Mouse (Mus musculus) heart, embryonic 16.5 days (tissue): ENCODE measurements around the gene Socs2. TPM values are rescaled to one million over a fixed set of nuclear protein-coding genes. Genes with fewer than 3 reads are reported as not detected.

Experiments used
- ATAC-seq: fragments of 200-750 bp; cut with Nextera tagmentation; replicated peaks from 2 replicates; pipeline ENCODE4 v1.8.0; 2017; ENCODE audit warnings: moderate number of reproducible peaks; ENCODE audit not compliant: insufficient read depth, low FRiP score; ENCODE audit errors: extremely low read depth
- H3K27ac ChIP-seq: fragments of 300-500 bp; sonication (generic); 2 replicates; pipeline ENCODE4 v1.5.1; 2014; ENCODE audit warnings: mild to moderate bottlenecking, low read length, control low read depth, moderate library complexity
- H3K27me3 ChIP-seq: fragments of 300-500 bp; sonication (generic); 2 replicates; pipeline ENCODE4 v1.6.1; 2014; ENCODE audit warnings: low read length, mixed read lengths; ENCODE audit not compliant: control insufficient read depth, insufficient read depth
- H3K36me3 ChIP-seq: fragments of 300-500 bp; sonication (generic); 2 replicates; pipeline ENCODE4 v1.6.1; 2014; ENCODE audit not compliant: control insufficient read depth, insufficient read depth
- H3K4me1 ChIP-seq: fragments of 300-500 bp; sonication (generic); 2 replicates; pipeline ENCODE4 v1.6.1; 2014; ENCODE audit warnings: low read length, mixed read lengths; ENCODE audit not compliant: control insufficient read depth, insufficient read depth
- H3K4me2 ChIP-seq: fragments of 300-500 bp; sonication (generic); 2 replicates; pipeline ENCODE4 v1.6.1; 2014; ENCODE audit warnings: low read depth, mild to moderate bottlenecking, control low read depth, low read length
- H3K4me3 ChIP-seq: fragments of 300-500 bp; sonication (generic); 2 replicates; pipeline ENCODE4 v1.5.1; 2014; ENCODE audit warnings: mild to moderate bottlenecking, control low read depth, low read length
- H3K9ac ChIP-seq: fragments of 300-500 bp; sonication (generic); 2 replicates; pipeline ENCODE4 v1.6.1; 2014; ENCODE audit warnings: low read length, control low read depth
- H3K9me3 ChIP-seq: fragments of 300-500 bp; sonication (generic); replicated peaks from 2 replicates; pipeline ENCODE4 v1.6.1; 2016; ENCODE audit warnings: low read length; ENCODE audit not compliant: control insufficient read depth
- WGBS: fragments of 180-500 bp; shearing (Covaris S2); extraction: QIAGEN DNeasy Blood & Tissue Kit; methylation state at CpG from one replicate; pipeline ENCODE4 v1.1.7; 2014; 5-methylcytosine and 5-hydroxymethylcytosine counted together
- polyA plus RNA-seq: library from polyadenylated mRNA; unstranded; fragments of >200 nt; fragmentation: Nextera tagmentation; extraction: Ambion mirVana; gene quantifications from 2 replicates; pipeline ENCODE4 v1.2.1, GENCODE M21; 2015

Gene Socs2
- polyA plus RNA-seq, result 33.9 and 40.8 TPM in 2 replicates

GRCm38 (mm10) chr10:95416685-95417495 lies at the start of gene Socs2:
TSS of gene Socs2 (minus strand) at chr10:95417180.
- peak; percentile 83 for ATAC-seq
- no peaks in the 10 kb centered on the region for H3K9me3 ChIP-seq
- peaks cover 8% of the 10 kb centered on the region for H3K4me1 ChIP-seq
- under 1% methylated on average over 66 of the region's 66 CpGs for WGBS
- peak within 1 kb of the TSS; percentile 72 for H3K9ac ChIP-seq
- no peaks in the 10 kb centered on the region for H3K27me3 ChIP-seq
- H3K4me3 ChIP-seq, result peak within 1 kb of the TSS; percentile 63
- no peaks in the 10 kb centered on the region; the same call in 1 of the 2 replicates for H3K36me3 ChIP-seq
- peak within 1 kb of the TSS; percentile 89 for H3K4me2 ChIP-seq
- peak within 1 kb of the TSS; percentile 76 for H3K27ac ChIP-seq

- Histone ChIP-seq H3K27me3 (no peaks in the 10 kb centered on the region), H3K9ac (no peak overlapping the region), H3K4me2 (no peak overlapping the region), H3K27ac (no peak overlapping the region), H3K9me3 (no peaks in the 10 kb centered on the region), H3K4me1 (no peaks in the 10 kb centered on the region), H3K4me3 (no peak overlapping the region), H3K36me3 (no peaks in the 10 kb centered on the region)
- WGBS, result 27% methylated on average over 4 of the region's 4 CpGs
- ATAC-seq, result no peak
These were observed 48.5 kb upstream of the Socs2 start for GRCm38 (mm10) chr10:95465485-95465896.

- H3K36me3 ChIP-seq, result no peaks in the 10 kb centered on the region
- H3K4me2 ChIP-seq, result no peak overlapping the region
- H3K9me3 ChIP-seq, result no peaks in the 10 kb centered on the region
- H3K27ac ChIP-seq, result no peak overlapping the region
- 76% methylated on average over 6 of the region's 6 CpGs for WGBS
- no peak overlapping the region for H3K4me3 ChIP-seq
- no peak for ATAC-seq
- H3K9ac ChIP-seq, result no peak overlapping the region
- H3K27me3 ChIP-seq, result no peaks in the 10 kb centered on the region
- no peaks in the 10 kb centered on the region for H3K4me1 ChIP-seq
These were observed 47.5 kb upstream of the Socs2 start for GRCm38 (mm10) chr10:95464527-95464926.

GRCm38 (mm10) chr10:95462231-95462630 lies 45.3 kb upstream of the Socs2 start:
- H3K36me3 ChIP-seq, result no peaks in the 10 kb centered on the region
- H3K4me1 ChIP-seq, result no peaks in the 10 kb centered on the region
- H3K27ac ChIP-seq, result no peak overlapping the region
- no peak for ATAC-seq
- H3K4me3 ChIP-seq, result no peak overlapping the region
- H3K27me3 ChIP-seq, result no peaks in the 10 kb centered on the region
- H3K9me3 ChIP-seq, result no peaks in the 10 kb centered on the region
- no peak overlapping the region for H3K9ac ChIP-seq
- H3K4me2 ChIP-seq, result no peak overlapping the region
- WGBS, result 55% methylated on average over 1 of the region's 1 CpGs

- no peak overlapping the region for H3K27ac ChIP-seq
- H3K9ac ChIP-seq, result no peak overlapping the region
- H3K4me1 ChIP-seq, result no peaks in the 10 kb centered on the region
- no peak overlapping the region for H3K4me3 ChIP-seq
- no peak for ATAC-seq
- H3K4me2 ChIP-seq, result no peak overlapping the region
- no peaks in the 10 kb centered on the region for H3K36me3 ChIP-seq
- no peaks in the 10 kb centered on the region for H3K9me3 ChIP-seq
- no peaks in the 10 kb centered on the region for H3K27me3 ChIP-seq
- WGBS, result 65% methylated on average over 4 of the region's 4 CpGs
These were observed 44.1 kb upstream of the Socs2 start for GRCm38 (mm10) chr10:95461053-95461553.

- Histone ChIP-seq H3K27ac (no peak overlapping the region), H3K4me3 (no peak overlapping the region), H3K9me3 (no peaks in the 10 kb centered on the region), H3K4me1 (no peaks in the 10 kb centered on the region), H3K36me3 (no peaks in the 10 kb centered on the region), H3K4me2 (no peak overlapping the region), H3K27me3 (no peaks in the 10 kb centered on the region), H3K9ac (no peak overlapping the region)
- ATAC-seq, result no peak
- WGBS, result 71% methylated on average over 9 of the region's 9 CpGs
These were observed 41.2 kb upstream of the Socs2 start for GRCm38 (mm10) chr10:95458050-95458806.

GRCm38 (mm10) chr10:95457367-95458049 lies 40.5 kb upstream of the Socs2 start:
- H3K27ac ChIP-seq, result no peak overlapping the region
- 71% methylated on average over 8 of the region's 8 CpGs for WGBS

GRCm38 (mm10) chr10:95456103-95456502 lies 39.1 kb upstream of the Socs2 start:
- no peak for ATAC-seq
- Histone ChIP-seq H3K9me3 (no peaks in the 10 kb centered on the region), H3K4me2 (no peak overlapping the region), H3K27me3 (no peaks in the 10 kb centered on the region), H3K36me3 (no peaks in the 10 kb centered on the region), H3K27ac (no peak overlapping the region), H3K4me1 (no peaks in the 10 kb centered on the region), H3K4me3 (no peak overlapping the region), H3K9ac (no peak overlapping the region)
- 64% methylated on average over 2 of the region's 2 CpGs for WGBS

More at GRCm38 (mm10) chr10:95457367-95458049, 40.5 kb upstream of the Socs2 start:
- no peak for ATAC-seq
- no peaks in the 10 kb centered on the region for H3K9me3 ChIP-seq
- H3K27me3 ChIP-seq, result no peaks in the 10 kb centered on the region
- no peaks in the 10 kb centered on the region for H3K4me1 ChIP-seq
- no peak overlapping the region for H3K9ac ChIP-seq
- no peak overlapping the region for H3K4me3 ChIP-seq
- no peaks in the 10 kb centered on the region for H3K36me3 ChIP-seq
- no peak overlapping the region for H3K4me2 ChIP-seq
